Mouse (Mus musculus) myocyte (in vitro differentiated cells): ENCODE measurements at regions not wholly inside any gene's neighbourhood (a gene's known extent, or its start where the extent isn't known, plus 50 kb on each side); places are given as distances from the start of the nearest gene placed in this dataset.

Experiments
- CEBPB ChIP-seq: IDR thresholded peaks from 2 replicates; pipeline ENCODE4 v1.6.1; 2011; ENCODE audit warnings: mild to moderate bottlenecking, moderate library complexity; ENCODE audit not compliant: poor library complexity, insufficient read depth, severe bottlenecking
- E2F4 ChIP-seq: IDR thresholded peaks from one replicate; pipeline ENCODE4 v1.6.1; 2011; ENCODE audit warnings: mild to moderate bottlenecking, control low read depth, moderate library complexity; ENCODE audit not compliant: insufficient read depth
- MAX ChIP-seq: IDR thresholded peaks from one replicate; pipeline ENCODE4 v1.6.1; 2011; ENCODE audit warnings: low read depth, mild to moderate bottlenecking, control low read depth
- MYOD1 ChIP-seq, 3 experiments: IDR thresholded peaks; one replicate each; pipeline ENCODE4 v1.6.1; 2011; ENCODE audit warnings: control low read depth in 2 of 3, low read depth in 2 of 3, mild to moderate bottlenecking in 2 of 3, moderate library complexity in 1 of 3; ENCODE audit not compliant: insufficient read length in 2 of 3, control insufficient read depth in 1 of 3
- MYOG ChIP-seq, 3 experiments: IDR thresholded peaks; one replicate each; pipeline ENCODE4 v1.6.1; 2011; ENCODE audit warnings: control low read depth in 2 of 3, low read depth in 2 of 3, mild to moderate bottlenecking in 2 of 3; ENCODE audit not compliant: insufficient read length in 2 of 3, control insufficient read depth in 1 of 3, insufficient read depth in 1 of 3
- POLR2A ChIP-seq: IDR thresholded peaks from one replicate; pipeline ENCODE4 v1.6.1; 2011; ENCODE audit warnings: low read depth, mild to moderate bottlenecking, control low read depth, moderate library complexity; ENCODE audit not compliant: insufficient read length
- POLR2AphosphoS2 ChIP-seq: IDR thresholded peaks from one replicate; pipeline ENCODE4 v1.6.1; 2011; ENCODE audit warnings: low read depth, control low read depth; ENCODE audit not compliant: insufficient read length
- TCF12 ChIP-seq: IDR thresholded peaks from one replicate; pipeline ENCODE4 v1.6.1; 2011; ENCODE audit warnings: mild to moderate bottlenecking, control low read depth; ENCODE audit not compliant: poor library complexity, insufficient read depth, severe bottlenecking
- TCF3 ChIP-seq: IDR thresholded peaks from one replicate; pipeline ENCODE4 v1.6.1; 2011; ENCODE audit warnings: low read depth, control low read depth; ENCODE audit not compliant: insufficient read length
- USF1 ChIP-seq: IDR thresholded peaks from one replicate; pipeline ENCODE4 v1.6.1; 2011; ENCODE audit warnings: low read depth, mild to moderate bottlenecking, control low read depth, moderate library complexity

DNA sequence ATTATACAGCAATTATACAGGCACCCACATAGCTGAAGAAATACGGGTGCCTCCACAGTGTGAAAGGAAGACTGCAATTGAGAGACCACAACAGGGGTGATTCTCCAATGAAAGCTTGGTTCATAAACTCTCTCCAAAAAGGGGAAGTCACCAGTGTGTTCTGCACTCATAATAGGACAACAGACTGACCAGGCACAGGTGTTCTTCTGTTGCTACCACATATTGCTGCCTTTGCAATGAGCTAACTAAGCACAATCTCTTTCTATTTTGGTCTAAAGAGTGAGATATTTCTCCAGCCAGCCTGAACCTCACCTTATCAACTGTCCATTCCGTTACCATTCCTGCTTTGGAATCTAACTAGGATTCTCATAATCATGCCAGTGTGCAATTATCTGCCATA is 216.8 kb upstream of the Irak1bp1 start:
- TF ChIP-seq POLR2A (no peak), MYOD1 (IDR thresholded peaks at IDR 0.05; ENCODE audit: control insufficient read depth in 1 of 3, insufficient read length in 2 of 3, low read depth in 2 of 3) (no peak), USF1 (no peak), TCF12 (no peak), TCF3 (no peak), MAX (no peak), E2F4 (no peak), CEBPB (no peak), MYOG (IDR thresholded peaks at IDR 0.05; ENCODE audit: control insufficient read depth in 1 of 3, insufficient read depth in 1 of 3, insufficient read length in 2 of 3, low read depth in 2 of 3) (no peak), POLR2AphosphoS2 (no peak)
